Mouse (Mus musculus) embryo, embryonic 11 days (tissue): ENCODE data around the gene Tbc1d30.

Source experiments
- DNase-seq: peaks from one replicate; pipeline ENCODE4 v3.0.0-alpha.2; 2015

Gene Tbc1d30

GRCm38 (mm10) chr10:121262206-121262605, 88.9 kb downstream of the Tbc1d30 start:
- DNase-seq = no peak

GRCm38 (mm10) chr10:121261036-121261592, 90.0 kb downstream of the Tbc1d30 start:
- no peak for DNase-seq

GRCm38 (mm10) chr10:121256115-121256825, 94.8 kb downstream of the Tbc1d30 start:
- DNase-seq = peak; percentile 83

DNA sequence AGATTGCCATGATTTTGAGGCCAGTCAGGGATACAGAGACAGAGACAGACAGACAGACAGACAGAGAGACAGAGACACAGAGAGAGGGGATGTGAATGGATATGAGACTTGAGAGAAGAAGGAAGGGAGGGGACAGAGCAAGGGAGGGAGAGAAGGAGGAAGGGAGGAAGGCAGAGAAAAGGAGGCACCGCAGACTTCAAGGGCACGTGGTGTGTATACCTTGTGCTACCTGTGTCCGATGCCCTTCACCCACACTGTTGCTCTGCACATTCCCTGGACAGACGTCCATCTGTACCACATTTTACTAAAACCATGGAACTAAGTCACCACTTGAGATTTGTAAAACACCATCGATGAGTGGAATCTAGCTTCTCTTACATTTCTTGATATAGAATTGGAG, 95.6 kb downstream of the Tbc1d30 start:
- no peak for DNase-seq

DNA sequence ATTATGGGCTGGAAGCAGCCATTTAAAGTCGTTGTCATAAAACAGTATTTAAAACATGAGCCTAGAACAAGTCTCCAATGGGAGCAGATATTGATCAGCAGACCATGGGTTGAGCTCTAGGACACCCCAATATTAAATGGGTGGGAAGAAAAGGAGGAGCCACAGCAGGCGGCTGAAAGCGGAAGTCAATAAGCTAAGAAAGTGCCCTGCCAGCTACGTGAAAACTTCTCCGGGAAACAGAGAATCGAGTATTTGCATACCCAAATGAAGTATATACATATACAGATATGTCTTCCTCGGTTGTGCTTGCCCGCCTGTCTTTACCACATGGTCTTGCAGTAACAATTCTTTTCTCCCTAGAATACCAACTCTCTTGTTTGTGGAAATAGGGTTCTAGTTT, 96.7 kb downstream of the Tbc1d30 start:
- DNase-seq = no peak

GRCm38 (mm10) chr10:121252781-121253180, 98.3 kb downstream of the Tbc1d30 start:
- no peak for DNase-seq

DNA sequence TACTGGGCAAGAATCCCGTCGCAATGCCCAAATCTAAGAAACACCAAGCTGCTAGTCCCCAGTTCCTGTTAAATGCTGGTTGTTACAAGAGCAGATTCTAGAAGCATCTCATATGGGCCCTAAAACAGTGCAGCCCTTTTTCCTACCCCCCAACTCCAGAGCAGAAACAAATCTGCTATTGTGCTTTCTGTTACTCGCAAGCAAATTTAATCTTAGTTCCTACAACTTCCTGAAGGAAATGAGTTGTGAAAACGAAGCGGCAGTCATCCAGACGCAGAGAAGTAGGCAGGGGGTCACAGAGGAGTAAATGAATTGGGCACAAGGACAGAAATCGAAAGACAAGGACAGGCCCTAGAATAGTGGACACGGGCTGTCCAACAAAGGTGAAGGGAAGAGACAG, 99.9 kb downstream of the Tbc1d30 start:
- no peak for DNase-seq

GRCm38 (mm10) chr10:121249820-121250219, 101.3 kb downstream of the Tbc1d30 start:
- no peak for DNase-seq

DNA sequence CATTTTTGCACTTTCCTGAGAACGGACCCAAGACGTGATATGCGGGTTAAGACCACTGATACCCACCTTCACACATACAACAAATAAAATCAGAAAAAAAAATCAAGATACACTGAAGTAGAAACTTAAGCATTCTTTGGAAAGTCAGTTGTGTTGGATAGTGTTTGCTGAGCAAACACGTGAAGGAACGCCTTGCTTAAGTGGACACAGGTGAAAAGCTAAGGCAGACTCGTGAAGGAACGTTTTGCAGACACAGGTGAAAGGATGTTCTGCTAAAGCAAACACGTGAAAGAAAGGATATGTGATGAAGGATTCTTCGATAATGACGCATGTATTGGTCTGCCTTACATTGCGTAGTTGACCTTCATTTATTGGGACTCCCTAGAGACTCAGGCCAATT, 103.5 kb downstream of the Tbc1d30 start:
- DNase-seq = no peak

DNA sequence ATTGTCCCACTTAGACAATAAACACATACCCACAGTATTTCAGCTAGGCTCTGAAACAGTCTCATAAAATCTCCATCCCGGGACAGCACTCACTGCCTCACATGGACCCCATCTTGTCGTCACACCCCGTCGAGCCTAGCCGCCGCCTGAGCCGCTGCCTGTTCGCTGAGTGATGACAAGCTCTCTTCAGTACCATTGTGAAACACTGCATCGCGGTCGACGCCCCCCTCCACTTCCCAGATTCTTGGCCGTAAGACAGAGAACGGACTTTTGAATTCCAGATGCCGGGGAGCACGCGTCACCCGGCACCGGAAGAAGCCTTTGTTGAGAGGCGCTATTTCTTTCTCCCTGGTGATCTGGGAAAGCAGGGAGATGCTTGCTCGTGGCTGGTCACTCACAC, 104.1 kb downstream of the Tbc1d30 start:
- DNase-seq = no peak

DNA sequence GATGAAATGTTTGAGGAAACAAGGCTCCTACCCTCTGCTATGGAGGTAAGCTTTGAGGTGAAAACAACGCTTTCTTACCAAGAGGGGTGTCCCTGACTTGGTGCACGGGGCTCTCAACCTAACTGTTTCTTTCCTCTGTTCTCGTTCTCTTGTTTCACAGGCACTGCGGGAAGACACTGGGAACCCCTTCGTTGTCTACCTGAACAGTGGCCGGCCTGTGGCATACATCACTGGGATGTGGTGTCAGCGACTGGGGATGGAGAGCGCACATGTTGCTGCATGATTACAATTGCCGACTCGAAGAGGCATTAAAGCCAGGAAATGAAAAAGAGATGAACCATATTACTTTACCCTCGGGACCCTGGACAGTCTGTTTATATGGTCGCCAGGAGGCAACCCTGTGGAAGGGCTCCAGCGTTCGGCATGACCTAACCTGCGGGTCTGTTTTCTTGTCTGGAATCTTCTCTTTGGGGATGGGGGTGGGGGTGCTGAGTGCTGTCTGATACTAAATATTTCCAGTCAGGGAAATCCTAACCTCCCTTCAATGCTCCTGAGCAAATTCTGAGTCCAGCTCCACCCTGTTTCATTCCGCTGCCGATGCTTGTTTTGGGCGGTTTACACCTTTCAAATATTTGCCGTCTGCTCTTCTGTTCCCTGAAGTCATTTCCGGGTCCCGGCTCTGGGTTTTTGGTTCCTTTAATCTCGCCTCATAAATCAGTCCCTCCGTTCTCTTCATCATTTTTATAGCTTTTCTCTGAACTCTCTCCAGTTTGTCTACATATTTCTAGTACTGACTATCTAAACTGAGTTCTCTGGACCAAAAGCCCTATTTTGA, 107.5 kb downstream of the Tbc1d30 start:
- DNase-seq = no peak

DNA sequence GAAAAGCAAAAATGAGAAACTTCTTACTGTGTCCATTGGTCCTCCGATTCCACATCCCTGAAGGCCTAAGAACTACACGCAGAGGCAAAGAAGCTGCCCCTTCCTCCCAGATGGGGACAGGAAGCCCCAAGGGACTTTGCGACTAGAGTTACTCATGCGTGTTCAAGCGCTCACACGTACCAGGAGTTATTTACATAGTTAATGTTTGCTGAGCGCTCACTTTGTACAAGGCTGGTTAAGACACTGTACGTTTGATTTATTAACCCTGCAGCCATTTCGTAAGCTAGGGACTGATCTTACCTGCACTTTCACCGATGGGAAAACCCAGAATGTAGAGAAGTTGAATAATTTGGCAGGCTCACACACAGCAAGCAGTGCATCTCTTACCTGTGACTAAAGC, 108.5 kb downstream of the Tbc1d30 start:
- DNase-seq = no peak

DNA sequence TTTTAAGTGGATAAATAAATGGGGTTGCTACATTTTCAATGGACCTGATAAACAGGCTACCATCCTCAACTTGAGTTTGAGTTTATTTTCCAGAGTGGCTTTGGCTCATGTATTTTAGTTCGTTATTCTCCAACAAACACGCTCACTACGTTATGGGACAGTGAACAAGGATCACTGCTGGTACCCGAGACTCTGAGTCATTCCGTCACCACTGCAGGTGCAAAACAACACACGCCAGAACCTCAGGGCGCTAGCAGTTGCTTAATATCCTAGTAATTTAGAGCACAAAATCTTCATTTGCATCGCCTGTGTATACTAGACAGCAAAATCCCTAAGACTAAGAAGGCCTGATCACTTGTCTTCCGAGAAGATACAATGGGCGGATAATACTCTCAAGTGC, 112.0 kb downstream of the Tbc1d30 start:
- DNase-seq = no peak

DNA sequence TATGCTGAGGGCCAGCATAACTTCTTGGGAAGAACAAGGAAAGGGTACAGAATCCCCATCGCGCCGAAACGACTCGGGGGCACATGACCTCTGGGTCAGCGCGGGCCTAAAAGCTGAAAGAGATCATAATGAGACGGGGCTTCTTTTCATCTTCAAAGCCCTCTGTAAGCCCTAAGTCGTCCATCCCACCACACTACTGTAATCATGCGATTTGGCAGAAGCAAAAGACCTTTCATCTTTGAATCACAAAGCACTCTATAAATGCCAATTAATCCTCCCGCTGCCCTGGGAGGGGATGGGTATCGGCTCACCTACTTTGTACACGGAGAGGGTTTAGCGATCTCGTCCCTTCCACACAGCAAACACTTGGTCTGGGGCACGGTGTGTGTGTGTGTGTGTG, 112.5 kb downstream of the Tbc1d30 start:
- DNase-seq = no peak

DNA sequence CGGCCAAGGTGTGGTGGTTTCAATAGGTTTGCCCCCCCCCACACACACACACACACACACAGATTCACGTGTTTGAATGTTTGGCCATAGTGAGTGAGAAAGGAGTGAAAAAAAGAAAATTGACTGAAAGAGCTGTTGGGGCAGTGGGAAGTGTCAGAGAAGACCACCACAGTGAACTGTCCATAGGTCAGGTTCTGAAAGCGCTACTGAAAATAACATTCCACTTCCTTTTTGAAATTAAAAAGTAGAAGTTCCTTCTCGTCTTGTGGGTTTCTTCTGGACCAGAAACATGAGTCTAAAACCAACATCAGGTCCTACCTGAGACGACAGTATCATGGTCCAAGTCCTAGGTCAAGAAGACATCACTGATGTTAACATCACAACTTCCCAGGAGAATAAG, 113.7 kb downstream of the Tbc1d30 start:
- no peak for DNase-seq

GRCm38 (mm10) chr10:121235167-121235824, 115.8 kb downstream of the Tbc1d30 start:
- no peak for DNase-seq

- DNase-seq = no peak
Measured at GRCm38 (mm10) chr10:121234476-121234875, 116.6 kb downstream of the Tbc1d30 start.

DNA sequence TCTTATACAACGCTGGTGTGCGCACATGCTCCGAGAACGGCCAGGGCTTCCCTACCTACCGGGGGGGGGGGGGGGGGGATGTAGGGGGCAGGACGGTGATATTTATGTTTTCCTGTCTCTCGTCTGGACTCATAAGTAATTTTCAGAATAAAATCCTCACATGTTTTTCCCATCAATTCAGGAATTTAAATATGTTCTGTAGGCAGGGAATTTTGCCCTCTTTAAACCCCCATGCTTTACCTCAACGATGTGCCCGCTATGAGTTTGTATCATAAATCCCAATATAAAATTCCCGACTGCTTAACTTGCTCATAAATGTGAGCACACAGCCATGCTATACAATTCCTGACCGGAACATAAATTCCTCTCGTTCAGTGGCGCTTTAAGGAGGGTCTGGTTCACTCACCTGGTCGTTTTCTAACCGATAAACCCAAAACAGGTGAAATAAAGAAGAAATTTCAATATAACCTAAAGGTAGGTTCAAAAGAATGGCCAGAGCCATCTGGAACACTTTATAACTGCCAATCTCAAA, 122.6 kb downstream of the Tbc1d30 start:
- no peak for DNase-seq

- peak; percentile 58 for DNase-seq
Measured at GRCm38 (mm10) chr10:121227988-121228409, 123.1 kb downstream of the Tbc1d30 start.

DNA sequence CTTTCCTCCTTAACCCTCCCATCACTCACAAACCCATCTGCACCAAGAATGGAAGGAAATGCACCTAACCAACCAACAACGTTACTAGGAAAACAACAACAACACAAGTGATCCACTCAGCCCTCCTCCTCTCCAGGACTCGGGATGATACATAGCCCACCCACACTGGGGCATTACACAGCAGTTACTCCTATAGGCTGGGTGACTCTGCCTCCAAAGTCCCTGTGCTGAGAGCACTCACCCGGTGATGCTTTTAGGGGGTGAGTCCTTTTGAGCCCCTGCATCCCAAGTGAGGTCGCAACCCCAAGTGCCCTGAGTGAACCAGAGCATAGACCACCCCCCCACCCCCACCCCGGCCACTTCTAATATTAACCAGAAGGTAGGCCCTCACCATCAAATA, 123.7 kb downstream of the Tbc1d30 start:
- no peak for DNase-seq

GRCm38 (mm10) chr10:121225636-121226035, 125.4 kb downstream of the Tbc1d30 start:
- no peak for DNase-seq

DNA sequence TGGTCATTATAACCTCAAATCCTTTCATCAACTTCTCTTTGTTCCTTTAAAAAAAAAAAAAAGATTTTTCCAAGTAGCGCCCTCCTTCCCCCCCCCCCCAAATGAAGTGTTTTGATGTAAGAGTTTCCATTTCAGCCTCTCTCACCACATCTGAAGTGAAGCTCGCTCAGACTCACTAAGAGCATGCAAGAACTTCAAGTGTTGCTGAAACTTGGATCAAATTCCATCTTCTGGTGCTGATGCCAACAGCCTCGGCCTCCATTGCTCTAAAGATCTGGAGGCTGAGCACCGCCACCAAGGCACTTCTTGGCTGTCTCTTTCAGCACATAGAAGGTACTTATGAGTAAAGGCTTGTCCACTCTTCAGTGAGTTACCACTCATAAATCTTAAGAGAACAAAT, 128.2 kb downstream of the Tbc1d30 start:
- no peak for DNase-seq

DNA sequence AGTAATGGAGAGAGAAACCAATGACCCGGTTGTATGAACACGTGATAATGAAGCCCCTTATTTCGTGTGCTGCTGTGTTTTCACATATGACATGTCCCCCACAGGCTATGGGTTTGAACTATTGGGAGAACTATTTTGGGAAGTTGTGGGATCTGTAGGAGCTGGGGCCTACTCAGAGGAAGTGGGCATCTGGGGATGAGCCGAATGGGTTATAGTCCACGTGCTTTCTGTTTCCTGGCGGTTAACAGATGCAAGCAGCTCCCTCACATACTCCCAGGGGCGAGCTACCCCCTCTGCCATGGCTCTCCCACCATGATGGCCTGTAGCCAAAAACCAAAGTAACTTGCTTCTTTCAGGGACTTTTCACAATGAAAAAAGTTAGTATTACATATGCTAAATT, 132.5 kb downstream of the Tbc1d30 start:
- DNase-seq = no peak
